Mouse (Mus musculus): ENCODE measurements around the gene Klf13. TPM values are rescaled to one million over a fixed set of nuclear protein-coding genes. Genes with fewer than 3 reads are reported as not detected.

The Klf13 gene
- total and polyA plus RNA-seq, 3 experiments, result 1.7 to 9.7 (median 3.7) TPM

DNA sequence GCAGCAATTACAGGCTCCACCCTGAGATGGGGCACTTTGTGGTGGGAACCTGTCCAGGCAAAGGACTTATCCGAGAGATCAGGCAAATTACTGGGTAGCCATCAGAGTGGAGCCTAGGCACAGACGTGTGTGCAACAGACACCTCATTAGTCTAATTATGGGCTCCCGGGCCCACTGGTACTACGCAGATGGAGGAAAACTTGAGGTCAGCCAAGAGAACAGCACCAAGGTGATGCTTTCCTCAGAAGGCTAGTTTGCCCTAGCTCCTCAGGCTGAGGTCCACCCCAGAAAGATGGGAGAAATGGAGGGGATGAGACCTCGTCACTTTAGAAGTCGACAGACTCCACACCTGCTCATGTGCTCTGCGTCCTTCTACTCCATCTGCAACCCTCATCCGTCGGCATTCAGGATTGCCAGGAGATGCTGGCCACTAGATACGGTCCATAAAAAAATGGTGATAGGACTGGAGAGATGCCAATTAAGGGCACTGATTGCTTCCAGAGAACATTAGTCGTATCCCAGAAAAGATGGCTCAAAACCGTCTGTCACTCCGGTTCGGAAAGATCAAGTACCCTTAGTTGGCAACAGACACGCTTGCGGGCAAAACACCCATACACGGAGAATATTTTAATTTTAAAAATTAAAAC, 80.8 kb downstream of the Klf13 start:
- no peak overlapping the region for H3K4me2 ChIP-seq (ENCODE audit: insufficient read depth, low read depth, poor library complexity, severe bottlenecking)
- dilution Hi-C loops (cut with MboI; ENCODE audit: extremely low pct_ligation_motif_present, extremely low pct_unique_long_range_greater_than_20kb, low sequenced_read_pairs), result no loop called here

DNA sequence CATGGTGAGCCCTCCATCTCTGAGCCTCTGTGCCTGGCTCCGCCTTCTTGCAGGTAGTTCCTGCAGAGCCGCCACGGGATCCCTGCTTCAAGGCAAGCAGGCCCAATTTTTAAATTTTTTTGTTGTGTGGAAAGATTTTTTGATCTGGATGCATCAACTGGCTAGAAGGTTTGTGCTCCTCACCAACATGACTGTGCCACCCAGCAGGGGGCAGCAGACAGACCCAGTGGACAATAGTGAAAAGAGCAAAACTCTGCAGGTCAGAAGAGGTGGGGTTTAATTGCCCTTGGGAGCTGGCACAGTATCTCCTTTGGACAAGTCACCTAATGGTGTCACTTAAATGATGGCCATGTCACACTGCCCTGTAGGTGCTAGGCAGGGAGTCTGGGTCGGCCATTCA, 83.4 kb downstream of the Klf13 start:
- Histone ChIP-seq H3K27ac (ENCODE audit: insufficient read depth, low read depth) (no peak overlapping the region), H3K4me2 (ENCODE audit: insufficient read depth, low read depth, poor library complexity, severe bottlenecking) (no peak overlapping the region), H3K9me3 (replicated peaks; ENCODE audit: low read length) (no peaks in the 10 kb centered on the region), H3K4me3 (replicated peaks in 1 of 3; ENCODE audit: low read depth in 2 of 3, low read length in 2 of 3, poor library complexity in 1 of 3) (no peak overlapping the region), H3K9ac (ENCODE audit: insufficient read depth, low read depth) (no peak overlapping the region), H3K36me3 (replicated peaks in 1 of 2; ENCODE audit: control insufficient read depth in 1 of 2, insufficient read depth in 1 of 2, low read length in 1 of 2) (no peaks in the 10 kb centered on the region), H3K79me2 (replicated peaks; ENCODE audit: control insufficient read depth, extremely low read depth, insufficient read depth, poor library complexity, severe bottlenecking) (no peaks in the 10 kb centered on the region), H3K4me1 (ENCODE audit: control insufficient read depth in 1 of 2, insufficient read depth in 2 of 2) (no peaks in the 10 kb centered on the region; a peak in 1 of 4 replicates), H3K27me3 (replicated peaks) (no peaks in the 10 kb centered on the region)
- dilution Hi-C loops (cut with MboI; ENCODE audit: extremely low pct_ligation_motif_present, extremely low pct_unique_long_range_greater_than_20kb, low sequenced_read_pairs), result no loop called here
- TF ChIP-seq RAD21 (IDR thresholded peaks at IDR 0.05; ENCODE audit: low read depth, low read length) (peak; percentile 61), CTCF (conservative IDR thresholded peaks at IDR 0.05 in 1 of 2, IDR thresholded peaks at IDR 0.05 in 1 of 2; ENCODE audit: low read depth in 2 of 2, low read length in 2 of 2) (peak in 1 of 2 experiments; percentile 78; a peak in 3 of 4 replicates), ZC3H11A (IDR thresholded peaks at IDR 0.05; ENCODE audit: low read depth, low read length) (peak; percentile 57), ETS1 (conservative IDR thresholded peaks at IDR 0.05; ENCODE audit: low read depth, low read length) (no peak), MAZ (IDR thresholded peaks at IDR 0.05; ENCODE audit: low read depth, low read length) (0 out of 2 replicates have a peak, but pooled peaks have one; percentile 30), SMC3 (IDR thresholded peaks at IDR 0.05; ENCODE audit: low read depth, low read length) (peak; percentile 91), MXI1 (IDR thresholded peaks at IDR 0.05; ENCODE audit: low read depth, low read length) (no peak)
- in situ Hi-C loops (cut with MboI; ENCODE audit: low pct_ligation_motif_present, low pct_unique_long_range_greater_than_20kb, low sequenced_read_pairs), result loop anchor here (5.0 kb wide), 1 partner anchor 103 kb away; no protein-coding TSS in a partner anchor
- peak; percentile 51 for DNase-seq (ENCODE audit: extremely low read depth)

More for the DNA sequence above, 80.8 kb downstream of the Klf13 start:
- no peaks in the 10 kb centered on the region for H3K27me3 ChIP-seq (replicated peaks)
- H3K36me3 ChIP-seq (replicated peaks in 1 of 2; ENCODE audit: control insufficient read depth in 1 of 2, insufficient read depth in 1 of 2, low read length in 1 of 2), result no peaks in the 10 kb centered on the region
- H3K27ac ChIP-seq (ENCODE audit: insufficient read depth, low read depth), result no peak overlapping the region
- no peak overlapping the region for H3K9ac ChIP-seq (ENCODE audit: insufficient read depth, low read depth)
- H3K79me2 ChIP-seq (replicated peaks; ENCODE audit: control insufficient read depth, extremely low read depth, insufficient read depth, poor library complexity, severe bottlenecking), result no peaks in the 10 kb centered on the region
- TF ChIP-seq UBTF (IDR thresholded peaks at IDR 0.05; ENCODE audit: low read depth, low read length) (no peak), ZC3H11A (IDR thresholded peaks at IDR 0.05; ENCODE audit: low read depth, low read length) (no peak), TBP (conservative IDR thresholded peaks at IDR 0.05; ENCODE audit: low read depth, low read length) (no peak)
- no peak for DNase-seq (ENCODE audit: extremely low read depth)
- in situ Hi-C loops (cut with MboI; ENCODE audit: low pct_ligation_motif_present, low pct_unique_long_range_greater_than_20kb, low sequenced_read_pairs), result loop anchor here (5.0 kb wide), 1 partner anchor 106 kb away; no protein-coding TSS in a partner anchor
- no peak overlapping the region for H3K4me3 ChIP-seq (replicated peaks in 1 of 3; ENCODE audit: low read depth in 2 of 3, low read length in 2 of 3, poor library complexity in 1 of 3)
- no peaks in the 10 kb centered on the region for H3K9me3 ChIP-seq (replicated peaks; ENCODE audit: low read length)
- no peaks in the 10 kb centered on the region; a peak in 1 of 4 replicates for H3K4me1 ChIP-seq (ENCODE audit: control insufficient read depth in 1 of 2, insufficient read depth in 2 of 2)

DNA sequence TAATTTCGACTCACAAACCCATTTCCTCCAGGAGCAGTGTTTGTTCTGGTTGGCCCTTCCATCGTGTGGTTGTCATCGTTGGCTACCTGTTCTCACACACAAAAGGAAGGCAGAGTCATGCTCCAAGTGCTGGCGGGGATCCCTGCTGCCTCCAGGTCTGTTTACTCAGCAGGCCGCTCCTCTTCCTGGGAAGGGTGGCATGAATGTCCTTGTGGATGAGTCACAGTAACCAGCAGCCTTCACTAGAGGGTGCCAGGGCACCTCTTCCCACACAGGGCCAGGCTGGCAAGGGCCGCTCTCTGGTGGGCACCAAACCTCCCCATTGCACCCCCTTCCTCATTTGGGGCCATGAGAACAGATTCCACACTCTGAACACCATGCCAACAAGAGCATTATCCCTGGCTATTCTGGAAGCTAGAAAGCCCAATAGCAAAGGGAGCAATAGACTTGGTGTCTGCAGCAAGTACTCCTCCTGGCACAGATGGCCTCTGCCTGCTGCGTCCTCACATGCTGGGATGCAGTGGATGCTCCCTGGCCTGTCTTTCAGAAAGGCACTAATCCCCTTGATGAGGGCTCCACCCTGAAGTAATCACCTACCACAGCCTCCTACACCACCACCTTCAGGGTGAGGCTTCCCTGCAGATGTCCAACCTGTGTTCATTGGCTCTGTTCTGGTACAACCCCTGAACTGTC, 86.7 kb downstream of the Klf13 start:
- 0 out of 4 replicates have a peak, but pooled peaks of 1 of the 2 experiments have one; percentile 8 for TF ChIP-seq CTCF (conservative IDR thresholded peaks at IDR 0.05 in 1 of 2, IDR thresholded peaks at IDR 0.05 in 1 of 2; ENCODE audit: low read depth in 2 of 2, low read length in 2 of 2)
- TF ChIP-seq RAD21 (IDR thresholded peaks at IDR 0.05; ENCODE audit: low read depth, low read length), result peak; percentile 1
- TF ChIP-seq PAX5 (IDR thresholded peaks at IDR 0.05; ENCODE audit: low read length), result no peak
- dilution Hi-C loops (cut with MboI; ENCODE audit: extremely low pct_ligation_motif_present, extremely low pct_unique_long_range_greater_than_20kb, low sequenced_read_pairs) (no loop called here), in situ Hi-C loops (cut with MboI; ENCODE audit: low pct_ligation_motif_present, low pct_unique_long_range_greater_than_20kb, low sequenced_read_pairs) (no loop called here)
- H3K4me1 ChIP-seq (ENCODE audit: control insufficient read depth in 1 of 2, insufficient read depth in 2 of 2), result no peaks in the 10 kb centered on the region; a peak in 1 of 4 replicates
- DNase-seq (ENCODE audit: extremely low read depth), result no peak
- H3K4me2 ChIP-seq (ENCODE audit: insufficient read depth, low read depth, poor library complexity, severe bottlenecking), result no peak overlapping the region
- no peaks in the 10 kb centered on the region for H3K9me3 ChIP-seq (replicated peaks; ENCODE audit: low read length)
- no peak overlapping the region for H3K27ac ChIP-seq (ENCODE audit: insufficient read depth, low read depth)
- no peaks in the 10 kb centered on the region for H3K27me3 ChIP-seq (replicated peaks)
- no peaks in the 10 kb centered on the region for H3K79me2 ChIP-seq (replicated peaks; ENCODE audit: control insufficient read depth, extremely low read depth, insufficient read depth, poor library complexity, severe bottlenecking)
- no peak overlapping the region for H3K9ac ChIP-seq (ENCODE audit: insufficient read depth, low read depth)
- no peak overlapping the region for H3K4me3 ChIP-seq (replicated peaks in 1 of 3; ENCODE audit: low read depth in 2 of 3, low read length in 2 of 3, poor library complexity in 1 of 3)
- no peaks in the 10 kb centered on the region for H3K36me3 ChIP-seq (replicated peaks in 1 of 2; ENCODE audit: control insufficient read depth in 1 of 2, insufficient read depth in 1 of 2, low read length in 1 of 2)

Other genes starting within 250 kb of the Klf13 start
- gene E030018B13Rik, start 22.1 kb downstream of the Klf13 start, total RNA-seq (2012; rRNA removed), result not detected in 2 replicates
- not detected in 2 replicates for gene E030018B13Rik, start 22.1 kb downstream of the Klf13 start, total RNA-seq (2014; rRNA removed)
- gene E030018B13Rik, start 22.1 kb downstream of the Klf13 start, polyA plus RNA-seq (2012; ENCODE audit: insufficient read length, low read depth), result not detected in 2 replicates
- 5.0 and 5.9 TPM in 2 replicates for gene Trpm1, start 214.9 kb upstream of the Klf13 start, total RNA-seq (2012; rRNA removed)
- 5.9 and 6.1 TPM in 2 replicates for gene Trpm1, start 214.9 kb upstream of the Klf13 start, total RNA-seq (2014; rRNA removed)
- 10.7 and 12.5 TPM in 2 replicates for gene Trpm1, start 214.9 kb upstream of the Klf13 start, polyA plus RNA-seq (2012; ENCODE audit: insufficient read length, low read depth)

Data from CH12.LX (cell line).